Mouse (Mus musculus): Measurements from ENCODE around the gene Alox12b. TPM values are rescaled to one million over a fixed set of nuclear protein-coding genes. Genes with fewer than 3 reads are reported as not detected.

Alox12b gene
- polyA plus RNA-seq, 1 experiment, result not detected

DNA sequence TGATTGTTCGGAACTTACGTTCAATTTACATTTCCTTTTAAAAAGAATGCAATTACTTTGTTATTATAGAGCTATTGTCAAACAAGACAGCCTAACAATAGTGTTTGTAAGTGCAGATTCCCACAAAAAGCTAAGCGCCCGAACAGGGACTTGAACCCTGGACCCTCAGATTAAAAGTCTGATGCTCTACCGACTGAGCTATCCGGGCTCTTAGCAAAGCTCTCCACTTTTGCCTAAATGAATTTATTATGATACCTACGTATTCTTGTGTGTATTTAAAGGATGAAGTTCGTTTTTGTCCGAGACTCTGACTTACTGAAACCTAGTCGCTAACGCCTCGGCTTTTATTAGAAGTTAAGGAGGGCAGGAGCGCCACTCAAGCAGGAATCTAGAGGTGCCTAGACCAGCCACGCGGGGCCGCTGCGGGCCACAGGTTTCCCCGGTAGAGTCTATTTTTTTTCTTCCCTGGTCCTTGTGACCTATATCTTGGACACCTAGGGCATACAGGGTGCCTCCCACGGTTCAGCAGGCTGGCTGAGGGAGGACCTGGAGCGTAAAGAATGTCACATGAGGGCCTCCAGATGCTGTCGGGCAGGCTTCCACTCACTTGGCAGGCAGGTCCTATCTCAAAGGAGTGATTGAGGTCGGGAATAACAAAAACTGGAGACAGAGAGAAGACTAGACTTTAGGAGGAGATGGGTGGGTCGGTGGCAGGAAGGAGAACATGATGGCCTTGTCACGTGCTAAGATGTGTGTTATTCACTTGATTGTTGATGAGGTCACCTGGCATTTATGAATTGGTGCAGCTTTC lies 31.5 kb upstream of the Alox12b start:
- Histone ChIP-seq H3K9ac (ENCODE audit: low read depth, poor library complexity, severe bottlenecking) (peak overlapping the region; percentile 34), H3K36me3 (ENCODE audit: control insufficient read depth, insufficient read depth, low read length, poor library complexity, severe bottlenecking) (no peaks in the 10 kb centered on the region), H3K27ac (ENCODE audit: insufficient read depth, low read length) (0 out of 2 replicates have a peak overlapping the region, but pooled peaks have one; percentile 14)

DNA sequence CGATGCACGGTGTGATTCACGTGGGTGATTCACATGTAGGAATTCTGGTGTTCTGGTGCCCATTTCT lies 31.1 kb upstream of the Alox12b start, which contains the start of gene Aloxe3:
Aloxe3 (plus strand) TSS at position 45 of the 67 bp plus-strand sequence.
- Histone ChIP-seq H3K27ac (ENCODE audit: insufficient read depth, low read length) (0 out of 2 replicates have a peak within 1 kb of the TSS, but pooled peaks have one; percentile 14), H3K36me3 (ENCODE audit: control insufficient read depth, insufficient read depth, low read length, poor library complexity, severe bottlenecking) (no peaks in the 10 kb centered on the region), H3K9me3 (replicated peaks; ENCODE audit: control insufficient read depth, insufficient read depth, low read length, poor library complexity, severe bottlenecking) (no peaks in the 10 kb centered on the region), H3K9ac (ENCODE audit: low read depth, poor library complexity, severe bottlenecking) (peak within 1 kb of the TSS; percentile 34), H3K27me3 (ENCODE audit: control insufficient read depth, insufficient read depth, low read length, poor library complexity, severe bottlenecking) (peaks cover 8% of the 10 kb centered on the region), H3K4me3 (ENCODE audit: low read depth, low read length) (peak within 1 kb of the TSS; percentile 90), H3K4me1 (ENCODE audit: control insufficient read depth, insufficient read depth, low read length) (peaks cover 2% of the 10 kb centered on the region)
- no peak for TF ChIP-seq EP300 (IDR thresholded peaks at IDR 0.05; ENCODE audit: insufficient read depth, low read depth, low read length)
- no peak for TF ChIP-seq POLR2A (IDR thresholded peaks at IDR 0.05; ENCODE audit: insufficient read depth, low read length)
- TF ChIP-seq CTCF (IDR thresholded peaks at IDR 0.05; ENCODE audit: low read depth, low read length), result no peak

More for the DNA sequence above, 31.5 kb upstream of the Alox12b start:
- H3K4me1 ChIP-seq (ENCODE audit: control insufficient read depth, insufficient read depth, low read length), result peaks cover 2% of the 10 kb centered on the region
- H3K9me3 ChIP-seq (replicated peaks; ENCODE audit: control insufficient read depth, insufficient read depth, low read length, poor library complexity, severe bottlenecking), result no peaks in the 10 kb centered on the region
- TF ChIP-seq POLR2A (IDR thresholded peaks at IDR 0.05; ENCODE audit: insufficient read depth, low read length) (no peak), CTCF (IDR thresholded peaks at IDR 0.05; ENCODE audit: low read depth, low read length) (peak; percentile 39), EP300 (IDR thresholded peaks at IDR 0.05; ENCODE audit: insufficient read depth, low read depth, low read length) (no peak)
- H3K27me3 ChIP-seq (ENCODE audit: control insufficient read depth, insufficient read depth, low read length, poor library complexity, severe bottlenecking), result peaks cover 12% of the 10 kb centered on the region
- H3K4me3 ChIP-seq (ENCODE audit: low read depth, low read length), result peak overlapping the region; percentile 90

DNA sequence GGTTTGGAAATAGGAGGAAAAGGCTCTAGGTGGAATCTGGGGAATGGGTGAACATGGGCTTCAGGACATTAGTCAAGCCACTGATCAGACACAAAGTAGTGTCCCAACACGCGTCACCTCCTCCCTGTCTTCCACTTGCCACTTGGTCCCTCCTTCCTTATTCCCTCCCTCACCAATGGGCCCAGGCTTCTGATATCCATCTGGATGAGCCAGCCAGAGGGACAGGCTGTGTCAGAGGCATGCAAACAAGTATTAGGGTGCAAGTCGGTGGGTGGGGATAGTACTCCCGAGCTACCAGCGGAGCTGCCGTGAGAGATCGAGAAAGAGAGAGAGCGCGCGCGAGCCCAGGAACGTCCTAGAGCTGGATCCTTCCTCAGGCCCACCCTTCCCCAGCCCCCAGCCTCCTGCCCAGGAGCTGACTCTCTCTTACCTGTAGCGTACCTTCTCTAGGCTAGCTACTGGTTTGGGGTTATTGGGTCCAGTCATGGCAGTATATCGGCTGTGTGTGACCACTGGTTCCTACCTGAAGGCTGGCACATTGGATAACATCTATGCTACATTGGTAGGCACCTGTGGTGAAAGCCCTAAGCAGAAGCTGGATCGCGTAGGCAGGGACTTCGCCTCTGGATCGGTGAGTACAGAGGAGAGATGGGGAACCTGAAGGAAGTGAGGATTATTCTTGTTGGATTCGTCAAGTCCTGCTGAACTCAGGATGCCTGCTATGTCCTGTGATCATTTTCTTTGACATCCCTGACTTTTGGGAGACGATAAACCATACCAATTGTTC lies 30.7 kb upstream of the Alox12b start:
- H3K9ac ChIP-seq (ENCODE audit: low read depth, poor library complexity, severe bottlenecking), result peak overlapping the region; percentile 34
- H3K36me3 ChIP-seq (ENCODE audit: control insufficient read depth, insufficient read depth, low read length, poor library complexity, severe bottlenecking), result no peaks in the 10 kb centered on the region

DNA sequence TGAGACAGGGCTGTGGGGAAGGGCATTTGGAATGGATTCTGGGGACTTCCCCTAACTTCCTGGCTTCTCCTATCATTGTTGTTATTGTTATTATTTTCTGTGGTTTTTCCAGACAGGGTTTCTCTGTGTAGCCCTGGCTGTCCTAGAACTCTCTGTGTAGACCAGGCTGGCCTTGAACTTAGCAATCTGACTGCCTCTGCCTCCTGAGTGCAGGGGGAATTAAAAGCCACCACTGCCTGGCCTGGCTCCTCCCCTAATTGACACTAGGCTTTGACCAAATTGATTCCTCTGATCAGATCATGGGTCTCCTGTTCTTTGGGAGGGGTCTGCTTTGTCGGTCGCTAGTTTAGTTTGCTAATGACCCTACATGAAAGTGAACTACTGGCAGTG lies 30.1 kb upstream of the Alox12b start:
- Histone ChIP-seq H3K9ac (ENCODE audit: low read depth, poor library complexity, severe bottlenecking) (peak overlapping the region; percentile 34), H3K27ac (ENCODE audit: insufficient read depth, low read length) (no peak overlapping the region), H3K4me3 (ENCODE audit: low read depth, low read length) (no peak overlapping the region), H3K4me1 (ENCODE audit: control insufficient read depth, insufficient read depth, low read length) (peaks cover 2% of the 10 kb centered on the region), H3K27me3 (ENCODE audit: control insufficient read depth, insufficient read depth, low read length, poor library complexity, severe bottlenecking) (no peaks in the 10 kb centered on the region), H3K9me3 (replicated peaks; ENCODE audit: control insufficient read depth, insufficient read depth, low read length, poor library complexity, severe bottlenecking) (no peaks in the 10 kb centered on the region), H3K36me3 (ENCODE audit: control insufficient read depth, insufficient read depth, low read length, poor library complexity, severe bottlenecking) (no peaks in the 10 kb centered on the region)
- TF ChIP-seq EP300 (IDR thresholded peaks at IDR 0.05; ENCODE audit: insufficient read depth, low read depth, low read length) (no peak), POLR2A (IDR thresholded peaks at IDR 0.05; ENCODE audit: insufficient read depth, low read length) (no peak), CTCF (IDR thresholded peaks at IDR 0.05; ENCODE audit: low read depth, low read length) (no peak)

More for the DNA sequence above, 30.7 kb upstream of the Alox12b start:
- TF ChIP-seq CTCF (IDR thresholded peaks at IDR 0.05; ENCODE audit: low read depth, low read length) (no peak), EP300 (IDR thresholded peaks at IDR 0.05; ENCODE audit: insufficient read depth, low read depth, low read length) (no peak)
- Histone ChIP-seq H3K4me1 (ENCODE audit: control insufficient read depth, insufficient read depth, low read length) (peaks cover 2% of the 10 kb centered on the region), H3K27ac (ENCODE audit: insufficient read depth, low read length) (no peak overlapping the region), H3K27me3 (ENCODE audit: control insufficient read depth, insufficient read depth, low read length, poor library complexity, severe bottlenecking) (peaks cover 4% of the 10 kb centered on the region), H3K4me3 (ENCODE audit: low read depth, low read length) (peak overlapping the region; percentile 90), H3K9me3 (replicated peaks; ENCODE audit: control insufficient read depth, insufficient read depth, low read length, poor library complexity, severe bottlenecking) (no peaks in the 10 kb centered on the region)

DNA sequence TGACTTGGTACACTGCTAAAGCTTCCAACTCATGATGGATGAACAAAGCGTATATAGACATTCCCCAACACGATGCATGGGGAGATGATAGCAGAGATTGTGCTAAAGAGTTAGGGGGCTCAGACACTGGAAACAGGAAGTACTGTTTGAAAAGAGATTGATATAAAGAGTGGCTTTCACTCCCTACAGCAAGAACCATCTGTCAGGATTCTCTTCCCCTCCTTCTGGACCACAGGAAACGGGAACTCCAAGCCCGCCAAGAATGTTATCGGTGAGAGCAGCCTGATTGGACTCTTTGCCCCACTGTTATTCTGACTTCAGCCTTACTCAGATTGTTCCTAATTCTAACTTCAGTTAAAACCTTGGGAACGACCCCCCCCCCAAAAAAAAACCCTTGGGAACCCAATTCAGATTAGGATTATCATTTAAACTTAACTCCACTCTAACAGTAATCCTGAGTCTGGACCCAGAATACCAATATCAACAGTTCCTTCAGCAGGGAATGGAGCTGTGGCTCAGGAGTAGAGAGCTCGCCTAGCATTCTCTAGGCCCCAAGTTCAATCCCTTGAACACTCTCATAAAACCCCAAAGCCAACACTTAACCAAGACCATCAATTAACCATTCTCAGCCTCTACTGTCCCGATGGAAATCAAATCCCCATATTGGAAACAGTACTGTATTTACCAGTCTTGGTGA lies 28.2 kb upstream of the Alox12b start:
- peaks cover 3% of the 10 kb centered on the region for H3K4me1 ChIP-seq (ENCODE audit: control insufficient read depth, insufficient read depth, low read length)
- H3K4me3 ChIP-seq (ENCODE audit: low read depth, low read length), result no peak overlapping the region
- TF ChIP-seq EP300 (IDR thresholded peaks at IDR 0.05; ENCODE audit: insufficient read depth, low read depth, low read length), result no peak
- TF ChIP-seq POLR2A (IDR thresholded peaks at IDR 0.05; ENCODE audit: insufficient read depth, low read length), result no peak
- TF ChIP-seq CTCF (IDR thresholded peaks at IDR 0.05; ENCODE audit: low read depth, low read length), result no peak
- no peaks in the 10 kb centered on the region for H3K9me3 ChIP-seq (replicated peaks; ENCODE audit: control insufficient read depth, insufficient read depth, low read length, poor library complexity, severe bottlenecking)
- H3K27me3 ChIP-seq (ENCODE audit: control insufficient read depth, insufficient read depth, low read length, poor library complexity, severe bottlenecking), result no peaks in the 10 kb centered on the region
- H3K9ac ChIP-seq (ENCODE audit: low read depth, poor library complexity, severe bottlenecking), result no peak overlapping the region
- H3K27ac ChIP-seq (ENCODE audit: insufficient read depth, low read length), result no peak overlapping the region
- no peaks in the 10 kb centered on the region for H3K36me3 ChIP-seq (ENCODE audit: control insufficient read depth, insufficient read depth, low read length, poor library complexity, severe bottlenecking)

Data from ES-Bruce4 (cell line).